Mouse (Mus musculus) limb, embryonic 15.5 days (tissue): ENCODE measurements around the gene Slc38a8. TPM values are rescaled to one million over a fixed set of nuclear protein-coding genes. Genes with fewer than 3 reads are reported as not detected.

ENCODE experiments used
- ATAC-seq: fragments of 200-750 bp; cut with Nextera tagmentation; 2 replicates; pipeline ENCODE4 v1.8.0; 2017; ENCODE audit warnings: low read depth, moderate TSS enrichment; ENCODE audit not compliant: insufficient number of reproducible peaks, low FRiP score, low TSS enrichment
- H3K27ac ChIP-seq: fragments of 300-500 bp; sonication (generic); 2 replicates; pipeline ENCODE4 v1.5.1; 2015; ENCODE audit warnings: moderate library complexity, mild to moderate bottlenecking, inconsistent platforms
- H3K27me3 ChIP-seq: fragments of 300-500 bp; sonication (generic); 2 replicates; pipeline ENCODE4 v1.6.1; 2015; ENCODE audit warnings: inconsistent platforms
- H3K36me3 ChIP-seq: fragments of 300-500 bp; sonication (generic); 2 replicates; pipeline ENCODE4 v1.6.1; 2015; ENCODE audit warnings: inconsistent platforms
- H3K4me1 ChIP-seq: fragments of 300-500 bp; sonication (generic); 2 replicates; pipeline ENCODE4 v1.6.1; 2015; ENCODE audit warnings: inconsistent platforms
- H3K4me2 ChIP-seq: fragments of 300-500 bp; sonication (generic); 2 replicates; pipeline ENCODE4 v1.6.1; 2015; ENCODE audit warnings: mild to moderate bottlenecking, inconsistent platforms
- H3K4me3 ChIP-seq: fragments of 300-500 bp; sonication (generic); 2 replicates; pipeline ENCODE4 v1.5.1; 2015; ENCODE audit warnings: mild to moderate bottlenecking, inconsistent platforms
- H3K9ac ChIP-seq: fragments of 300-500 bp; sonication (generic); 2 replicates; pipeline ENCODE4 v1.6.1; 2015; ENCODE audit warnings: inconsistent platforms
- H3K9me3 ChIP-seq: fragments of 300-500 bp; sonication (generic); 2 replicates; pipeline ENCODE4 v1.6.1; 2016; ENCODE audit warnings: inconsistent platforms
- WGBS: fragments of 180-500 bp; shearing (Covaris S2); methylation state at CpG from one replicate; pipeline ENCODE4 v1.1.7; 2015; 5-methylcytosine and 5-hydroxymethylcytosine counted together
- polyA plus RNA-seq: library from polyadenylated mRNA; unstranded; fragments of >200 nt; fragmentation: Nextera tagmentation; extraction: Ambion mirVana; gene quantifications from 2 replicates; pipeline ENCODE4 v1.2.1, GENCODE M21; 2015

Slc38a8 gene
- polyA plus RNA-seq, 1 experiment from 2014 or later, result not detected

DNA sequence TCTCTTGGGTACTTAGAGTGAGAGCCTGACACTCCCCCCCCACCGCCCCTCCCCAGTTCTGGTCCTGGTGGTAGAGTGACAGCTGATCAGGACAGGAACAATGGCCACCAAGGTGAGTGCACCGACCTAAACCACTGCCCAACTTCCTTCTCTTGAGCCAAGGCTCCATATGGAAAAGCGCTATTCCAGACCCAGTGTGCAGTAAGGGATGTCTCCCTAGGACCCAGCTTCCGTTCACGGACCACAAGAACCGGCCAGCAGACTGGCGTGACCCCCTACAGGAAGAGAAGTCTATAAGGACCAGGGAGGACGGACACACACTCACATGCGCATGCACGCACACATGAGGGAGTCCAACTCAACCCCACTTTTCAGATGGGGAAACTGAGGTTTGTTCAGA is 65.2 kb downstream of the Slc38a8 start:
- WGBS, result 81% methylated on average over 10 of the region's 10 CpGs
- peaks cover under 1% of the 10 kb centered on the region; the same call in 1 of the 2 replicates for H3K27me3 ChIP-seq
- ATAC-seq, result no peak
- no peaks in the 10 kb centered on the region for H3K36me3 ChIP-seq
- H3K4me1 ChIP-seq, result peaks cover 29% of the 10 kb centered on the region
- no peaks in the 10 kb centered on the region for H3K9me3 ChIP-seq
- no peak overlapping the region for H3K27ac ChIP-seq
- no peak overlapping the region for H3K9ac ChIP-seq
- H3K4me3 ChIP-seq, result no peak overlapping the region
- no peak overlapping the region for H3K4me2 ChIP-seq

DNA sequence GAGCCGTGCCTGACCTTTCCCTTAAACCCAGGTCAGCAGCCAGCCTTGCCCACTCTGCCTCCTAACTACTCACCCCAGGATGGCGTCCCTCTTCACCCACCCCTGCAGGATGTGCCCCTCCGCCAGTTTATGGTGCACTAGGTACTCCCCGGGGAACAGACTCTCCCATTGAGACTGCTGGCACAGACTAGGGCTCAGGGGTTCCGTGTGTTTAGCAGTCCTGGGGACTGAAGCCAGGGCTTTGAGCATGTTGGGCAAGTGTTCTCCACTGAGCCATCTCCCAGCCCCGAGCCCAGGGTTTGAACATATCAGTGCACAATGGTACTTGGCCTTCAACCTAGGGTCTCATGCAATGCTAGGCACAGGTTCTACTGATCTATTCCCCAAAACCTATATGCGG is 66.0 kb downstream of the Slc38a8 start:
- no peaks in the 10 kb centered on the region for H3K27me3 ChIP-seq
- no peaks in the 10 kb centered on the region for H3K36me3 ChIP-seq
- H3K4me1 ChIP-seq, result peaks cover 21% of the 10 kb centered on the region
- WGBS, result 80% methylated on average over 7 of the region's 7 CpGs
- no peak overlapping the region for H3K4me2 ChIP-seq
- H3K4me3 ChIP-seq, result no peak overlapping the region
- H3K9ac ChIP-seq, result no peak overlapping the region
- H3K27ac ChIP-seq, result no peak overlapping the region
- no peaks in the 10 kb centered on the region for H3K9me3 ChIP-seq
- ATAC-seq, result no peak

DNA sequence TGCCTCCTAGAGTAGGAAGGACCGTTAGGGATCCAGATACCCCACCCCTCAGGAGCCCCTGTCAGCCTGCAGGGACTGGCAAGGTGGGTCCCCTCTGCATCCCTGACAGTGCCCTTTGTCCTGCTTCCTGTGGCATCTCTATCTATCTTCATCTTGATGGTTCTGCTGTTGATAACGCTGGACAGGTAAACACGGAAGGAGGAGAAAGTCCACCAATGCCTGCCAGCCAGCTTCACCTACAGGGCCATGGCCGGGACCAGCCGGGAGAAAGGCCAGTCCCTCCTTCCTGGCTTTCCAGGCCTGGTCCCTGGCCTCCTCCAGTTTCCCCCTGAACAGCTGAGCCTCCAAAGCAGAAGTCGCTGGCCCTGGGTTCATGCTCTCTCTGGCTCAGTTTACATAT is 66.9 kb downstream of the Slc38a8 start:
- no peak for ATAC-seq
- no peaks in the 10 kb centered on the region for H3K36me3 ChIP-seq

DNA sequence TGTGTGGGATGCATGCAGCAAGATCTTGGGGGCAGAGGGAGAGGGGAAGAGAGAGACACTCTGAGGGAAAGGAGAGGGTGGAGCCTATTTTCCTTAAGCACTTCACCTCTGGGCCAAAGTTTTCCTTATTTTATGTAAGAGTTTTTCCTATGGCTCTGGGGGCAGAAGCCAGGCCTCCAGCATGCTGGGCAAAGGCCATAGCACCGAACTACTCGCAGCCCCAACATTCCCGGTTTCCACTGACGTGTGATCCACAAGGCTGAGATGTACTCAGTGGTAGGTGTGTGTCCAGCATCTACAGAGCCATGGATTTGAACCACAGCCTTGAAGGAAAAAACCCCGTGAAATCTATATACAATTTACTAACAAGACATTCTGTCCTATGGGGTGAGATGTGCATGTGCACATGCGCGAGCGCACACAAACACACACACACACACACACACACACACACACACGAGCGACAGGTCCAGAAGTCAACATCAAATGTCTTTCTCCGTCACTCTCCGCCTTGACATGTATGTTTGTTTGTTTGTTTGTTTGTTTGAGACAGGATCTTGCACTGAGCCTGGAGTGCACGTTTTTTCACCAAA is 67.8 kb downstream of the Slc38a8 start, which contains the start of gene Osgin1:
TSS of gene Osgin1 (plus strand) at position 543 of the 593 bp plus-strand sequence.
- Histone ChIP-seq H3K4me2 (no peak within 1 kb of the TSS), H3K27me3 (no peaks in the 10 kb centered on the region), H3K4me3 (no peak within 1 kb of the TSS), H3K9me3 (no peaks in the 10 kb centered on the region), H3K4me1 (peaks cover 13% of the 10 kb centered on the region), H3K9ac (no peak within 1 kb of the TSS), H3K27ac (no peak within 1 kb of the TSS), H3K36me3 (no peaks in the 10 kb centered on the region)
- no peak for ATAC-seq
- 85% methylated on average over 13 of the region's 13 CpGs for WGBS

More for the DNA sequence above, 66.9 kb downstream of the Slc38a8 start:
- no peak overlapping the region for H3K9ac ChIP-seq
- H3K27ac ChIP-seq, result no peak overlapping the region
- H3K9me3 ChIP-seq, result no peaks in the 10 kb centered on the region
- H3K4me3 ChIP-seq, result no peak overlapping the region
- H3K4me1 ChIP-seq, result peaks cover 15% of the 10 kb centered on the region
- 78% methylated on average over 6 of the region's 6 CpGs for WGBS
- H3K4me2 ChIP-seq, result no peak overlapping the region
- no peaks in the 10 kb centered on the region for H3K27me3 ChIP-seq

DNA sequence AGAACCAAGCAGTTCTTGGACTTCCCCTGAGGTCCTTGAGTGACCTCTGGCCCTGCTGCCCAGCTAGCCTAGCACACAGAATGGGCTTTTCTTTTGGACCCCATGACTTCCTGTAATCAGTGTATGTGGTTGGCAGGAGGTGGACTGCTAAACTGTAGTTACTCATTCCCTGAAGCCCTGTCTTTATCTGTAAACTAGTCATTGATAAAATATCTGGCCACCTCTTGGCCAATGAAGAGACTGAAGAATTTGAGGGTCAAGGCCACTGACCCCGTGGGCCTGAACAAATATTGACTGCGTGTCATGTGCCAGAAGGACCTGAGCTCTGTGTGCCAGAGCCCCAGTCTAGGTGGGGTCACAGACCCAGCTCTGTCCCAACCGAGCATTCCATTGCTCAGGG is 69.1 kb downstream of the Slc38a8 start:
- Histone ChIP-seq H3K9ac (no peak overlapping the region; the same call in 1 of the 2 replicates), H3K27ac (no peak overlapping the region), H3K4me3 (no peak overlapping the region), H3K4me2 (no peak overlapping the region), H3K4me1 (peaks cover 17% of the 10 kb centered on the region), H3K27me3 (no peaks in the 10 kb centered on the region), H3K36me3 (no peaks in the 10 kb centered on the region), H3K9me3 (no peaks in the 10 kb centered on the region)
- WGBS, result 80% methylated on average over 3 of the region's 3 CpGs
- ATAC-seq, result no peak

DNA sequence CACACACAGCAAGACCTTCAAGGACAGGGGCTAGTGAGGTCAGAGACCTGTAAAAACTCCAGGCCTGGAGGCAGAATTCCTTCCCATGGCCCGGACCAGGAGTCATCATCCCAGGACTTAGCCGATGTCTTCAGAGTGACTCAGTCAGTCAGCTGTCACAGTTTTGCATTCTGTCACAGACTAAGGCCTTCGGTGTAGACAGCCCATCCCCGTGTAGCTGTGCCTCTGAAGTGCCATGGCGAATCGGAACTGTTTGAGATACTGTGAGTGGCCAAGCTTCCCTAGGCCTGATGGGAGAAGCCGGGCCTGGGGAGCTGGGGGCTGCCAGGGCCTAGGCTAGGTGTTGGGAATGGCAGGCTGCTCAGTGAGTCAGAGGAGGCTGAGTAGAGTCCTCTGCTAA is 70.8 kb downstream of the Slc38a8 start:
- Histone ChIP-seq H3K9me3 (no peaks in the 10 kb centered on the region), H3K27me3 (no peaks in the 10 kb centered on the region), H3K36me3 (no peaks in the 10 kb centered on the region), H3K4me3 (no peak overlapping the region), H3K27ac (no peak overlapping the region), H3K4me1 (peaks cover 9% of the 10 kb centered on the region), H3K9ac (no peak overlapping the region), H3K4me2 (no peak overlapping the region)
- no peak for ATAC-seq
- WGBS, result 79% methylated on average over 7 of the region's 7 CpGs

DNA sequence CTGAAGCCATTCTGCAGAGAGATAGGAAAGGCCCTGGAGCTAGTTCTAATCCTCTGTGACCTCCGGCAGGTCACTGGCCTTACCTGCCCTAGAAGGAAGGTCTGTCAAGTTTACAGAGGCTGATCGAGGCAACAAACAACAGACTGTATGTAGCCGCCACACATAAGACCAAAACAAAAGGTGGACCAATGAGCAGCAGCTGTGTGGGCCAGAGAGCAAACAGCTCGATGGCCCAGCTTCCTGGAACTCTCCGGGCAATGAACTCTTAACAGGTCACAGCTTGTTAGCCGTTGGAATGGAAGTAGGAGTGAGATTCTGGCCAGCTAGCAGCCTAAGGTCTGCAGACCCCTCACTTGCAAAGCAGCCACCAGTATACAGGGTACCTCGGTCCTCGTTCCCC is 71.2 kb downstream of the Slc38a8 start:
- peaks cover 9% of the 10 kb centered on the region for H3K4me1 ChIP-seq
- H3K27ac ChIP-seq, result no peak overlapping the region
- 67% methylated on average over 8 of the region's 8 CpGs for WGBS
- H3K4me2 ChIP-seq, result no peak overlapping the region
- H3K9me3 ChIP-seq, result no peaks in the 10 kb centered on the region
- H3K36me3 ChIP-seq, result no peaks in the 10 kb centered on the region
- no peak overlapping the region for H3K9ac ChIP-seq
- H3K4me3 ChIP-seq, result no peak overlapping the region
- no peaks in the 10 kb centered on the region for H3K27me3 ChIP-seq
- no peak for ATAC-seq

Other genes starting within 250 kb of the Slc38a8 start
- 321 and 323 TPM in 2 replicates for gene Hsbp1, start 157.2 kb downstream of the Slc38a8 start, polyA plus RNA-seq
- gene Mlycd, start 106.8 kb downstream of the Slc38a8 start, polyA plus RNA-seq, result 11.9 and 12.9 TPM in 2 replicates
- 2.4 and 3.3 TPM in 2 replicates for gene Osgin1, start 67.6 kb downstream of the Slc38a8 start, polyA plus RNA-seq
- gene Necab2, start 55.0 kb downstream of the Slc38a8 start, polyA plus RNA-seq, result 0.96 and 1.1 TPM in 2 replicates
- gene Mbtps1, start 57.0 kb upstream of the Slc38a8 start, polyA plus RNA-seq, result 122 and 126 TPM in 2 replicates
- gene Hsdl1, start 73.5 kb upstream of the Slc38a8 start, polyA plus RNA-seq, result 31.7 and 33.2 TPM in 2 replicates
- gene Dnaaf1, start 73.5 kb upstream of the Slc38a8 start, polyA plus RNA-seq, result 0.06 and 0.09 TPM in 2 replicates
- gene Taf1c, start 103.5 kb upstream of the Slc38a8 start, polyA plus RNA-seq, result 11.4 and 11.7 TPM in 2 replicates
- 0.08 TPM in 1 of 2 replicates, not detected in the other for gene Adad2, start 111.0 kb upstream of the Slc38a8 start, polyA plus RNA-seq
- 0.19 and 0.27 TPM in 2 replicates for gene Kcng4, start 134.0 kb upstream of the Slc38a8 start, polyA plus RNA-seq
- gene Wfdc1, start 164.7 kb upstream of the Slc38a8 start, polyA plus RNA-seq, result 1.5 and 4.7 TPM in 2 replicates
- 5.3 and 5.8 TPM in 2 replicates for gene Atp2c2, start 198.3 kb upstream of the Slc38a8 start, polyA plus RNA-seq